Mouse (Mus musculus) lung, embryonic 15.5 days (tissue): ENCODE data around the gene Grm4. TPM values are rescaled to one million over a fixed set of nuclear protein-coding genes. Genes with fewer than 3 reads are reported as not detected.

Experiments used
- ATAC-seq: fragments of 200-750 bp; cut with Nextera tagmentation; 2 replicates; pipeline ENCODE4 v1.8.0; 2017; ENCODE audit warnings: moderate number of reproducible peaks, borderline replicate concordance; ENCODE audit not compliant: low FRiP score, low TSS enrichment; ENCODE audit errors: extremely low read depth
- H3K27ac ChIP-seq: fragments of 300-500 bp; sonication (generic); 2 replicates; pipeline ENCODE4 v1.5.1; 2015; ENCODE audit warnings: moderate library complexity, mild to moderate bottlenecking, inconsistent platforms
- H3K27me3 ChIP-seq: fragments of 300-500 bp; sonication (generic); 2 replicates; pipeline ENCODE4 v1.6.1; 2015; ENCODE audit warnings: inconsistent platforms
- H3K36me3 ChIP-seq: fragments of 300-500 bp; sonication (generic); 2 replicates; pipeline ENCODE4 v1.6.1; 2015; ENCODE audit warnings: inconsistent platforms
- H3K4me1 ChIP-seq: fragments of 300-500 bp; sonication (generic); 2 replicates; pipeline ENCODE4 v1.6.1; 2015; ENCODE audit warnings: inconsistent platforms
- H3K4me2 ChIP-seq: fragments of 300-500 bp; sonication (generic); 2 replicates; pipeline ENCODE4 v1.6.1; 2015; ENCODE audit warnings: inconsistent platforms, mild to moderate bottlenecking, moderate library complexity
- H3K4me3 ChIP-seq: fragments of 300-500 bp; sonication (generic); 2 replicates; pipeline ENCODE4 v1.5.1; 2015; ENCODE audit warnings: mild to moderate bottlenecking, inconsistent platforms
- H3K9ac ChIP-seq: fragments of 300-500 bp; sonication (generic); 2 replicates; pipeline ENCODE4 v1.6.1; 2015; ENCODE audit warnings: inconsistent platforms
- H3K9me3 ChIP-seq: fragments of 300-500 bp; sonication (generic); 2 replicates; pipeline ENCODE4 v1.6.1; 2016; ENCODE audit warnings: inconsistent platforms
- WGBS: fragments of 180-500 bp; shearing (Covaris S2); methylation state at CpG from one replicate; pipeline ENCODE4 v1.1.7; 2015; 5-methylcytosine and 5-hydroxymethylcytosine counted together
- polyA plus RNA-seq: library from polyadenylated mRNA; unstranded; fragments of >200 nt; fragmentation: Nextera tagmentation; extraction: Ambion mirVana; gene quantifications from 2 replicates; pipeline ENCODE4 v1.2.1, GENCODE M21; 2015

The Grm4 gene
- polyA plus RNA-seq, 1 experiment from 2014 or later, result 0.07 TPM

DNA sequence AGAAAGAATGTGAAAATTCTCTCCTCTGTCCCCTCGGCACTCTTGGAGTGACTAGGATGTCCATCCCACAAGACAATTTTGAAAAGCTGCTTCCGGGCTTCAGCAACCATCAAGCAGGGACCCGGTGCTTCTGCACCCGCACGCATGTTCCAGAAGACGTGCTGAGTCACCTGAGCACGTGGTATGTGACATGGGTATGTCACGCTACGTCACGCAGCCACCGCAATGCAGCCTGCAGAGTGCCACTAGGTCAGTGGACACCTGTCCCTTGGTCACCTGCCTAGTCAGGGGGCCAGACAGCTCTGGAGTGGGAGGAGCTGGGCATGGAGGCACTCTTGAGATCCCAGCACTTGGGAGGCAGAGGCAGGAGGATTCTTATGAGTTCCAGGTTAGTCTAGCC lies 45.6 kb downstream of the Grm4 start:
- Histone ChIP-seq H3K4me3 (no peak overlapping the region), H3K27me3 (no peaks in the 10 kb centered on the region), H3K27ac (no peak overlapping the region), H3K36me3 (no peaks in the 10 kb centered on the region), H3K4me1 (peaks cover 9% of the 10 kb centered on the region), H3K9ac (no peak overlapping the region), H3K9me3 (no peaks in the 10 kb centered on the region), H3K4me2 (no peak overlapping the region)
- ATAC-seq, result no peak
- 89% methylated on average over 11 of the region's 11 CpGs for WGBS

GRCm38 (mm10) chr17:27466620-27467019 lies 54.6 kb downstream of the Grm4 start:
- no peaks in the 10 kb centered on the region for H3K36me3 ChIP-seq
- no peak overlapping the region for H3K9ac ChIP-seq
- H3K27ac ChIP-seq, result no peak overlapping the region
- H3K27me3 ChIP-seq, result no peaks in the 10 kb centered on the region
- no peaks in the 10 kb centered on the region for H3K4me1 ChIP-seq
- no peak overlapping the region for H3K4me2 ChIP-seq
- ATAC-seq, result no peak
- WGBS, result 14% methylated on average over 6 of the region's 6 CpGs
- no peaks in the 10 kb centered on the region for H3K9me3 ChIP-seq
- H3K4me3 ChIP-seq, result no peak overlapping the region

DNA sequence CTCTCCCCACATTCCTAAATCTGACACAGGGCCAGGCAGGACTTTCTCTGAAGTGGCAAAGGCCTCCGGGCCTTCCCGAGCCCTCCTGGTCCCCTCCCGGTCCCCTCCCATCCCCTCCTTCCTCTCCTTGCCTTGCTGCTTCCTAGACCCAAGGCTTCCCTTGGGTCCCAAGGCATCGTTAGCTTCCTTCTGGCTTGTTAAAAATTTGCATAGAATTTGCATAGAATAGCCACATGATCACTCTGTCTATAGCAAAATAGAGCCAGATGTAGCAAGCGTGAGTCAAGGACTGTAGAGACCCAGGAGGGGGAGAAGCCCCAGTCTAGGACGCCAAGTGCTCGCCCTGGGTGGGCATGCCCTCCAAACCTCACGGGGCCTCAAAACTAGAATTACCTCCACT lies 55.3 kb downstream of the Grm4 start:
- no peak overlapping the region for H3K4me2 ChIP-seq
- no peak for ATAC-seq
- H3K9me3 ChIP-seq, result no peaks in the 10 kb centered on the region
- H3K4me3 ChIP-seq, result no peak overlapping the region
- H3K9ac ChIP-seq, result no peak overlapping the region
- no peak overlapping the region for H3K27ac ChIP-seq
- no peaks in the 10 kb centered on the region for H3K27me3 ChIP-seq
- H3K4me1 ChIP-seq, result no peaks in the 10 kb centered on the region
- 73% methylated on average over 8 of the region's 8 CpGs for WGBS
- no peaks in the 10 kb centered on the region for H3K36me3 ChIP-seq

GRCm38 (mm10) chr17:27464327-27464962 lies 56.8 kb downstream of the Grm4 start:
- H3K27me3 ChIP-seq, result no peaks in the 10 kb centered on the region

DNA sequence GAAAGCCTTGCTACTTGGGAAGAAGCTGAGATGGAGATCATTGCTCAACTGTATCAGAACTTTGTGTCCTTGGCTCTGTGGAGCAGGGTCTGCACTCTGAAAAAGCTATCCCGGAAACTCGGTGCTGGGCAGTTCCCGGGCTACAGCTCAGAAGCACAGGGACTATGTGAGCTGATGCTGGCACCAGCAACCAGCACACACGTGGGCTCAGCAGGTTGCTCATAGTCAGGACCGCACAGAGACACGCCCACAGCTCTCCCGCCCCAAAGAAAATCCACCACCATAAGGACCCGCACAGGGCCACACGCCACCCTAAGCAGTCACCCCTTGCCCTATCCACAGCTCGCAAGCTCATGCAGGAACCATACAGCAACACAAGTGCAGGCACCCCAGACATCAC lies 61.2 kb downstream of the Grm4 start:
- Histone ChIP-seq H3K4me1 (no peaks in the 10 kb centered on the region), H3K4me3 (no peak overlapping the region), H3K27ac (no peak overlapping the region), H3K27me3 (no peaks in the 10 kb centered on the region), H3K36me3 (no peaks in the 10 kb centered on the region), H3K9ac (no peak overlapping the region), H3K4me2 (no peak overlapping the region), H3K9me3 (no peaks in the 10 kb centered on the region)
- 62% methylated on average over 10 of the region's 10 CpGs for WGBS
- ATAC-seq, result no peak

More at GRCm38 (mm10) chr17:27464327-27464962, 56.8 kb downstream of the Grm4 start:
- no peak for ATAC-seq
- no peak overlapping the region for H3K4me2 ChIP-seq
- no peak overlapping the region for H3K9ac ChIP-seq
- no peaks in the 10 kb centered on the region for H3K4me1 ChIP-seq
- no peak overlapping the region for H3K27ac ChIP-seq
- 37% methylated on average over 8 of the region's 8 CpGs for WGBS
- no peak overlapping the region for H3K4me3 ChIP-seq
- no peaks in the 10 kb centered on the region for H3K9me3 ChIP-seq
- no peaks in the 10 kb centered on the region for H3K36me3 ChIP-seq

DNA sequence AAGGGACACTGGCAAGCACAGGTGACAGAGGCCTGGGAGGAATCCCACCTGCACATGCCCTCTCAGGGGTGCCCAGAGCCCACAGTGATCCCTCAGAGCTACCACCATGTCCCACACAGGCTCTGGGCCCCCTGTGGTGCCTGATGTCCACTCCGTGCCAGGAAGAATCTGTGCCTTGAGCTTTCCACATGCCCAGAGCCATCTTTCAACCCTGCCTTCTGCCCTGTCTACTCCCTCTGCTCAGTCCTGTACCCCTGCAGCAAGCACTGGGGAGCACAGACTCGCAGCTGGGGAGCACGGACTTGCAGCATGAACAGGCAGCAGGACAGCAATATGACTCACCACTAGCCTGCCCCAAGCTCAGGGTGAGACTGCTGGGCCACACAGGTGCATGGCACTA lies 62.0 kb downstream of the Grm4 start:
- no peak for ATAC-seq
- H3K36me3 ChIP-seq, result no peaks in the 10 kb centered on the region
- no peak overlapping the region for H3K27ac ChIP-seq
- 82% methylated on average over 3 of the region's 3 CpGs for WGBS
- H3K4me2 ChIP-seq, result no peak overlapping the region
- no peak overlapping the region for H3K4me3 ChIP-seq
- no peaks in the 10 kb centered on the region for H3K4me1 ChIP-seq
- H3K9ac ChIP-seq, result no peak overlapping the region
- no peaks in the 10 kb centered on the region for H3K27me3 ChIP-seq
- no peaks in the 10 kb centered on the region for H3K9me3 ChIP-seq

DNA sequence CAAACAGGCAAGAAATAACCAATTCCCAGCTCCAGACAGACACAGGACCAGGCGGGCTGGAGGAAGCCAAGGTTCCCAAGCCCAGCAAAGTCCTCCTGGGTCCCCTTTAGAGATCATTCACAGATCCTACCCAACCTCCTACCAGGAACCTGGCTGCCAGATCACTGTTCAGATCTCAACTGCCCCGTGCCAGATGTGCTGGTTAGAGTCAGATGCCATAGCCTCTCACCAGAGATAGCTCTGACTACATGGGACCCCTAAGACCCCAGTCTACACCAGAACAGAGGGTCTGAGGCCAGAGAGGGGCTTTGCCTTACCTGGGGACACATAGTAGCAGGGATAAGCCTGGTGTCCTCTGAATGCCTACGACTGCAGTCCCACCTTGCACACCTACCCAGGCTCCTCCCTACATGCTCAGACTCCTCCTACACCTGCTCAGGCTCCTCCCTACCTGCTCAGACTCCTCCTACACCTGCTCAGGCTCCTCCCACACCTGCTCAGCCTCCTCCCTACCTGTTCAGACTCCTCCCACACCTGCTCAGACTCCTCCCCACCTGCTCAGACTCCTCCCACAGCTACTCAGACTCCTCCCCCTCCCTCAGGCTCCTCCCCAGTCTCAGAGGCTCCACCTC lies 63.2 kb downstream of the Grm4 start:
- Histone ChIP-seq H3K9ac (no peak overlapping the region), H3K4me2 (no peak overlapping the region), H3K36me3 (no peaks in the 10 kb centered on the region), H3K27me3 (no peaks in the 10 kb centered on the region), H3K4me3 (no peak overlapping the region), H3K27ac (no peak overlapping the region), H3K4me1 (no peaks in the 10 kb centered on the region), H3K9me3 (no peaks in the 10 kb centered on the region)
- WGBS, result 56% methylated on average over 3 of the region's 3 CpGs
- no peak for ATAC-seq

- Histone ChIP-seq H3K27ac (no peak overlapping the region), H3K9ac (no peak overlapping the region), H3K4me2 (no peak overlapping the region), H3K36me3 (no peaks in the 10 kb centered on the region), H3K4me1 (no peaks in the 10 kb centered on the region), H3K9me3 (no peaks in the 10 kb centered on the region), H3K27me3 (no peaks in the 10 kb centered on the region), H3K4me3 (no peak overlapping the region)
- no peak for ATAC-seq
- WGBS, result 84% methylated on average over 9 of the region's 9 CpGs
These were observed 64.1 kb downstream of the Grm4 start for GRCm38 (mm10) chr17:27457038-27457577.

DNA sequence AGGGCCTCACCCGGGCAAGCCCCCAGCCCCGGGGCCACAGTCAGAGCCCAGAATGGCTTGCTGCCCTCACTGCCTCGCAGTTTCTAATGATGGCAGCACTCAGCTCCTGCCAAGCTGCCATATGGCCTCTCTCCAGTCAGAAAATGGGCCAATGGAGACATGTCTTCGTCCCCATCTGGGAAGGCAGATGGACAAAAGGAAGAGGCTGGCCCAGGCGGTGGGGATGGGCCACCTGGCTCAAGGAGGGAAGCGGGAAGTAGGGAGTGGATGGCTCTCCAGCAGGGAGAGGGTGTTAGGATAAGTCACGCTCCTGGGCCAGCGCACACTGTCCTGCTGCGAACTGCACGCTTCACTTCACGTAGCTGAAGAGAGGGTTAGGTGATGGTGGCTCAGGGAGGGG lies 64.8 kb downstream of the Grm4 start:
- no peaks in the 10 kb centered on the region for H3K36me3 ChIP-seq
- no peaks in the 10 kb centered on the region for H3K27me3 ChIP-seq
- ATAC-seq, result no peak
- H3K4me2 ChIP-seq, result no peak overlapping the region
- H3K9ac ChIP-seq, result no peak overlapping the region
- no peaks in the 10 kb centered on the region for H3K9me3 ChIP-seq
- H3K4me3 ChIP-seq, result no peak overlapping the region
- no peaks in the 10 kb centered on the region for H3K4me1 ChIP-seq
- no peak overlapping the region for H3K27ac ChIP-seq
- WGBS, result 65% methylated on average over 11 of the region's 11 CpGs

- no peak overlapping the region for H3K4me3 ChIP-seq
These were observed 66.0 kb downstream of the Grm4 start for GRCm38 (mm10) chr17:27455012-27455784.

DNA sequence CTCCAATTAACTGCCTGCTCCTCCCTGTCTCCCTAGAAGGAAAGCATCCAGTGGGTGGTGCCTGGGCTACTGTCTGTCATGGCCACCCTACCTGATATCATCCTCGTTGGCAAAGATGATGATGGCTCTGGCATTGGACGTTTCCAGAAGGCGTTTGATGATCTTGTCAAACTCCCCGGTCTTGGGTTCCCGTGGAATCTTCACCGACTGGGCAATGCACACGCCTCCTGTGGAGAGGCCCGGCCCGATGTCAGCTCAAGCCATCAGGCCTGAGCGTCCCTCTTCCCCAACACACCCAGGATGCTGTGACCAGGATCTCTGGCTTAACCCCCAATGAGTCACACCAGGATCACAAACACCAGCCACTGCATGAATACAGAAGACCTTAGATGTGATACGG lies 66.8 kb downstream of the Grm4 start:
- Histone ChIP-seq H3K27me3 (no peaks in the 10 kb centered on the region), H3K4me3 (no peak overlapping the region), H3K36me3 (no peaks in the 10 kb centered on the region), H3K9ac (no peak overlapping the region), H3K9me3 (no peaks in the 10 kb centered on the region), H3K4me1 (no peaks in the 10 kb centered on the region), H3K27ac (no peak overlapping the region), H3K4me2 (no peak overlapping the region)
- 69% methylated on average over 11 of the region's 11 CpGs for WGBS
- ATAC-seq, result no peak

More at GRCm38 (mm10) chr17:27455012-27455784, 66.0 kb downstream of the Grm4 start:
- no peak for ATAC-seq
- Histone ChIP-seq H3K4me2 (no peak overlapping the region), H3K36me3 (no peaks in the 10 kb centered on the region), H3K9ac (no peak overlapping the region), H3K4me1 (no peaks in the 10 kb centered on the region), H3K27ac (no peak overlapping the region), H3K27me3 (no peaks in the 10 kb centered on the region), H3K9me3 (no peaks in the 10 kb centered on the region)
- WGBS, result 66% methylated on average over 9 of the region's 9 CpGs

DNA sequence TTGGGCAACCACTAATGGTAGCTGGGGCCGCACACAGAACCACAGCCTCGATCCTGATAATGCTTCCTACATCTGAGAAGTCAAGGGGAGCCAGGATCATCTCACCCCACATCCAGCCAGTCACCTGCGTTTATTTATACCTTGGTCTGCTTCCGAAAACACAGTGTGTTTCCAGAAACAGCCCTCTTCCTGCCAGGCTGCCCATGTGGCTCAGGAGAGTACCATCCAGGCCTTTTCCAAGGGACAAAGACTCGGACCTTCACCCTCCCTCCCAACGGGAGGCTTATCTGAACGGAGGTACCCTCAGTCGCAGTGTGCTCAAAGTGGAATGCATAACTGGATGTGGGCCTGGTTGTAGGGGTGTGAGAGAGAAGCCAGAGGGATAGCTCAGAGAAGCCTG lies 68.2 kb downstream of the Grm4 start:
- no peak overlapping the region for H3K4me2 ChIP-seq

More for the DNA sequence above, 68.2 kb downstream of the Grm4 start:
- no peaks in the 10 kb centered on the region for H3K9me3 ChIP-seq
- H3K9ac ChIP-seq, result no peak overlapping the region
- 68% methylated on average over 8 of the region's 8 CpGs for WGBS
- H3K4me3 ChIP-seq, result no peak overlapping the region
- no peaks in the 10 kb centered on the region for H3K27me3 ChIP-seq
- no peak overlapping the region for H3K27ac ChIP-seq
- H3K4me1 ChIP-seq, result no peaks in the 10 kb centered on the region
- H3K36me3 ChIP-seq, result no peaks in the 10 kb centered on the region
- no peak for ATAC-seq
